Mouse (Mus musculus) embryonic facial prominence, embryonic 11.5 days (tissue): ENCODE data around the gene Wfikkn2. TPM values are rescaled to one million over a fixed set of nuclear protein-coding genes. Genes with fewer than 3 reads are reported as not detected.

Experiments used
- ATAC-seq: fragments of 200-750 bp; cut with Nextera tagmentation; replicated peaks from 2 replicates; pipeline ENCODE4 v1.8.0; 2017; ENCODE audit warnings: low read depth; ENCODE audit not compliant: insufficient number of reproducible peaks, low FRiP score, low TSS enrichment
- DNase-seq: peaks from one replicate; pipeline ENCODE4 v3.0.0-alpha.2; 2015; ENCODE audit warnings: low spot score
- H3K27ac ChIP-seq: fragments of 300-500 bp; sonication (generic); replicated peaks from 2 replicates; pipeline ENCODE4 v1.5.1; 2014; ENCODE audit warnings: mild to moderate bottlenecking, low read depth, low read length, control low read depth
- H3K27me3 ChIP-seq: fragments of 300-500 bp; sonication (generic); 2 replicates; pipeline ENCODE4 v1.6.1; 2014; ENCODE audit warnings: mild to moderate bottlenecking, low read length, moderate library complexity, mixed read lengths; ENCODE audit not compliant: control insufficient read depth, insufficient read depth
- H3K36me3 ChIP-seq: fragments of 300-500 bp; sonication (generic); replicated peaks from 2 replicates; pipeline ENCODE4 v1.6.1; 2014; ENCODE audit warnings: low read depth, mild to moderate bottlenecking, low read length, moderate library complexity, mixed read lengths; ENCODE audit not compliant: control insufficient read depth, insufficient read depth
- H3K4me1 ChIP-seq: fragments of 300-500 bp; sonication (generic); 2 replicates; pipeline ENCODE4 v1.6.1; 2014; ENCODE audit warnings: low read length, mixed read lengths; ENCODE audit not compliant: control insufficient read depth, insufficient read depth
- H3K4me2 ChIP-seq: fragments of 300-500 bp; sonication (generic); 2 replicates; pipeline ENCODE4 v1.6.1; 2014; ENCODE audit warnings: low read depth, mild to moderate bottlenecking, control low read depth, low read length, moderate library complexity
- H3K4me3 ChIP-seq: fragments of 300-500 bp; sonication (generic); 2 replicates; pipeline ENCODE4 v1.5.1; 2014; ENCODE audit warnings: low read depth, low read length, control low read depth
- H3K9ac ChIP-seq: fragments of 300-500 bp; sonication (generic); replicated peaks from 2 replicates; pipeline ENCODE4 v1.6.1; 2014; ENCODE audit warnings: mild to moderate bottlenecking, control low read depth, low read length
- H3K9me3 ChIP-seq: fragments of 300-500 bp; sonication (generic); replicated peaks from 2 replicates; pipeline ENCODE4 v1.6.1; 2016; ENCODE audit warnings: mild to moderate bottlenecking, low read length, inconsistent platforms, mixed read lengths; ENCODE audit not compliant: control insufficient read depth
- WGBS: fragments of 180-500 bp; shearing (Covaris S2); extraction: QIAGEN DNeasy Blood & Tissue Kit; methylation state at CpG from one replicate; pipeline ENCODE4 v1.1.7; 2014; 5-methylcytosine and 5-hydroxymethylcytosine counted together
- polyA plus RNA-seq: library from polyadenylated mRNA; unstranded; fragments of >200 nt; fragmentation: Nextera tagmentation; extraction: Ambion mirVana; gene quantifications from 2 replicates; pipeline ENCODE4 v1.2.1, GENCODE M21; 2014

The Wfikkn2 gene
- polyA plus RNA-seq, 1 experiment from 2014 or later = 4.2 TPM

DNA sequence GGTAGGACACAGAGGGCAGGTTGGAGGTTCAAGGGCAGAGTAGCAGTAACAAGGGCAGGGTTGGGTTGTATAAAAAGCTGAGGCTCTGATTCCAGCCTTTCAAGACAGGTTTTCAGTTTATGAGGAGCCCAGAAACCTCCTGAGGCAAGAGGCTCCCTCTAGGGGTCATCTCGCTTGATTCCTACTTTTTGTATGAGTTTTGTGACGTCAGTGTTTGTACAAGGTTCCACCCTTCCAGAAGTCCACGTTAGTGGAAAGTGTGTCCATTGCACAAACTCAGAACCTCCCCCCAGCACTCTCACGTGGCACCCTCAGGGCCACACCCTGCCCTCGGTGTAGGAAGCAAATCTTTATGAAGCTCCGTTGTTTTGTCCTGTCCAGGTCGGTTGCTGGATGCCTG lies 19.8 kb downstream of the Wfikkn2 start:
- Histone ChIP-seq H3K4me2 (no peak overlapping the region), H3K4me1 (no peaks in the 10 kb centered on the region; the same call in 1 of the 2 replicates), H3K4me3 (no peak overlapping the region), H3K36me3 (no peaks in the 10 kb centered on the region), H3K27me3 (no peaks in the 10 kb centered on the region), H3K9me3 (no peaks in the 10 kb centered on the region), H3K9ac (no peak overlapping the region), H3K27ac (no peak overlapping the region)
- 38% methylated on average over 7 of the region's 7 CpGs for WGBS
- DNase-seq (peak; percentile 72), ATAC-seq (no peak)

- DNase-seq = no peak
- WGBS = 85% methylated on average over 9 of the region's 9 CpGs
- Histone ChIP-seq H3K36me3 (no peaks in the 10 kb centered on the region), H3K4me3 (no peak overlapping the region), H3K4me1 (no peaks in the 10 kb centered on the region; the same call in 1 of the 2 replicates), H3K27ac (no peak overlapping the region), H3K9me3 (no peaks in the 10 kb centered on the region), H3K4me2 (no peak overlapping the region), H3K27me3 (no peaks in the 10 kb centered on the region), H3K9ac (no peak overlapping the region)
- ATAC-seq = no peak
These were observed 22.3 kb downstream of the Wfikkn2 start for GRCm38 (mm10) chr11:94223531-94223930.

DNA sequence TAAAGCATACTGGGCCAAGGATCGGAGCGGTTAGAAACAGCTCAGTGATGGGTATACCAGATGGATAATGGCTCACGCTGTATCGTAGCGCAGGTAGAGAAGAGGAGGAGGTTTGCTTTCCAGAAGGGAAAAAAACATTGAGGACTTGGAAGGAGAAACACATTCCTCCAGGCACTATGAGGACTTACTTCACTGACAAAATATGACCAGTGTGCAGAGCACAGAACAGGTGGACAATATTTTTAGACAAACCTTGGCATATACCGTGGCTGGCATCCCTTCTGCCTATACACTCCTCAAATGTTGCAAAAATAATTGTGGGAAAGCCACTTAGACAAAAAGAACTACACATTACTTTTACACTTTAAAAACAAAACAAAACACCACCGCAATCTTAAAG lies 24.5 kb downstream of the Wfikkn2 start:
- DNase-seq = no peak
- WGBS = 92% methylated on average over 7 of the region's 7 CpGs
- no peak for ATAC-seq

DNA sequence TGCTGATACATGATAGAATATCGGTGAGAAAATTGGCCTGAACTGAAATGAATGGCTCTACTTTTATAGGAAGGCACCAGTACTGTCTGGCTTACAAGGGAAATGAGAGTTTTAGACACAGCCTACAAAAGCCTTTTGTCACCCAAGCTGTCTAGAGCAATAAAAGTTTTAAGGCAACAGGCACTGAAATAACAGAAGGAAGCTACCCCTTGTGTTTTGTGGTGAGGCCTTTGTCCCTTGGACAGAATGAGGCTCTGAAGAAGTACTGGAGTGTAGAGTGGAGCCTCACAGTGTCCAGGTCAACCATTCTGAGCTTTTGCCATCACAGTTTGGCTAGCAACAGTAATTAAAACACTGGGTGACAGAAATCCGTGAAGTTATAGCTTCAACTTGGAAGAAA lies 29.6 kb downstream of the Wfikkn2 start:
- no peak for DNase-seq

More for the DNA sequence above, 24.5 kb downstream of the Wfikkn2 start:
- H3K9me3 ChIP-seq = no peaks in the 10 kb centered on the region
- H3K27ac ChIP-seq = no peak overlapping the region
- H3K4me3 ChIP-seq = no peak overlapping the region
- H3K36me3 ChIP-seq = no peaks in the 10 kb centered on the region
- no peaks in the 10 kb centered on the region for H3K27me3 ChIP-seq
- no peak overlapping the region for H3K9ac ChIP-seq
- H3K4me2 ChIP-seq = no peak overlapping the region
- H3K4me1 ChIP-seq = no peaks in the 10 kb centered on the region

GRCm38 (mm10) chr11:94215581-94215980 lies 30.2 kb downstream of the Wfikkn2 start:
- WGBS = 89% methylated on average over 3 of the region's 3 CpGs
- H3K36me3 ChIP-seq = peaks cover 7% of the 10 kb centered on the region
- no peak overlapping the region for H3K27ac ChIP-seq
- H3K27me3 ChIP-seq = no peaks in the 10 kb centered on the region
- ATAC-seq (no peak), DNase-seq (no peak)
- no peak overlapping the region for H3K4me3 ChIP-seq
- H3K9ac ChIP-seq = no peak overlapping the region
- H3K9me3 ChIP-seq = no peaks in the 10 kb centered on the region
- no peak overlapping the region for H3K4me2 ChIP-seq
- H3K4me1 ChIP-seq = peaks cover 6% of the 10 kb centered on the region; the same call in 1 of the 2 replicates

More for the DNA sequence above, 29.6 kb downstream of the Wfikkn2 start:
- Histone ChIP-seq H3K36me3 (peaks cover 7% of the 10 kb centered on the region), H3K9me3 (no peaks in the 10 kb centered on the region), H3K4me3 (no peak overlapping the region), H3K9ac (no peak overlapping the region), H3K4me2 (no peak overlapping the region), H3K27me3 (no peaks in the 10 kb centered on the region), H3K4me1 (peaks cover 6% of the 10 kb centered on the region; the same call in 1 of the 2 replicates), H3K27ac (no peak overlapping the region)
- WGBS = 58% methylated on average over 2 of the region's 2 CpGs
- no peak for ATAC-seq

DNA sequence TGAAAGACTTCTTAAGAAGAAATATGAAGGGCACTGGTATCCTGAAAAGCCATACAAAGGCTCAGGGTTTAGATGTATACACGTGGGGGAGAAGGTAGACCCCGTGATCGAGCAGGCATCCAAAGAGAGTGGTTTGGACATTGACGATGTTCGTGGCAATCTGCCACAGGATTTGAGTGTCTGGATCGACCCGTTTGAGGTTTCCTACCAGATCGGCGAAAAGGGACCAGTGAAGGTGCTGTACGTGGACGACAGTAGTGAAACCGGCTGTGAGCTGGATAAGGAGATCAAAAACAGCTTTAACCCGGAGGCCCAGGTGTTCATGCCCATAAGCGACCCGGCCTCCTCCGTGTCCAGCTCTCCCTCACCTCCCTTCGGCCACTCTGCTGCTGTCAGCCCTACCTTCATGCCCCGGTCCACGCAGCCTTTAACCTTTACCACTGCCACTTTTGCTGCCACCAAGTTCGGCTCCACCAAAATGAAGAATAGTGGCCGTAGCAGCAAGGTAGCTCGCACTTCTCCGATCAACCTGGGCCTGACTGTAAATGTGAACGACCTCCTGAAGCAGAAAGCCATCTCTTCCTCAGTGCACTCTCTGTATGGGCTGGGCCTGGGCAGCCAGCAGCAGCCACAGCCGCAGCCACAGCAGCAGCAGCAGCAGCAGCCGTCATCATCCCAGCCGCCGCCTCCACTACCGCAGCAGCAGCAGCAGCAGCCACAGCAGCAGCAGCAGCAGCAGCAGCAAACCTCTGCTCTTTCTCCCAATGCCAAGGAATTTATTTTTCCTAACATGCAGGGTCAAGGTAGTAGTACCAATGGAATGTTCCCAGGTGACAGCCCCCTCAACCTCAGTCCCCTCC lies 31.8 kb downstream of the Wfikkn2 start:
- H3K9me3 ChIP-seq = no peaks in the 10 kb centered on the region
- DNase-seq (no peak), ATAC-seq (no peak)
- H3K27ac ChIP-seq = no peak overlapping the region
- H3K36me3 ChIP-seq = peaks cover 7% of the 10 kb centered on the region
- no peak overlapping the region; the same call in 1 of the 2 replicates for H3K4me3 ChIP-seq
- H3K27me3 ChIP-seq = no peaks in the 10 kb centered on the region
- WGBS = 85% methylated on average over 29 of the region's 29 CpGs
- peaks cover 6% of the 10 kb centered on the region; the same call in 1 of the 2 replicates for H3K4me1 ChIP-seq
- no peak overlapping the region; the same call in 1 of the 2 replicates for H3K4me2 ChIP-seq
- no peak overlapping the region for H3K9ac ChIP-seq

DNA sequence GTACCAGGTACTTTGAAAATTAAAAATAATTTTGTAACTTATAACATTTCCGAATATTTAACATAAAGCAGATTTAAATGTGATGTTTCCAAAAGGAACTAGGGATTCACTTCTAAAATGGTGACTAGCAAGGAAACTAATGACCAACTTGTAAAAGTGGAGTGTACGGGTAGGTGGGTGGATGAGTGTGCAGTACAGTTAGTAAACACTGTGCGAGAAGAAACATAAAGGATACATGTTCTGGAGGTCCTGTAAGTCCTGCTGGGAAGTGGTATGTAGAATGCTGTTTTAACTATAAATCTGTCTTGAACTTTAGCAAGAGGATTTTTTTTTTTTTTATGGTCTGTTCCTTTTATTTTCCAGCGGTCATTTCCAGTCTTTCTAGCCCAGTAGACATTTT lies 32.8 kb downstream of the Wfikkn2 start:
- no peak for DNase-seq
- 80% methylated on average over 4 of the region's 4 CpGs for WGBS
- Histone ChIP-seq H3K4me3 (peak overlapping the region; percentile 96), H3K9me3 (no peaks in the 10 kb centered on the region), H3K4me2 (peak overlapping the region; percentile 21), H3K9ac (no peak overlapping the region), H3K27me3 (no peaks in the 10 kb centered on the region), H3K27ac (no peak overlapping the region), H3K4me1 (peaks cover 6% of the 10 kb centered on the region; the same call in 1 of the 2 replicates), H3K36me3 (peaks cover 7% of the 10 kb centered on the region)
- no peak for ATAC-seq

GRCm38 (mm10) chr11:94212489-94212836 lies 33.3 kb downstream of the Wfikkn2 start:
- Histone ChIP-seq H3K27me3 (no peaks in the 10 kb centered on the region), H3K27ac (peak overlapping the region; percentile 98), H3K9me3 (no peaks in the 10 kb centered on the region), H3K9ac (peak overlapping the region; percentile 71), H3K4me2 (peak overlapping the region; percentile 63), H3K4me3 (peak overlapping the region; percentile 96), H3K4me1 (peaks cover 6% of the 10 kb centered on the region; the same call in 1 of the 2 replicates), H3K36me3 (peaks cover 7% of the 10 kb centered on the region)
- ATAC-seq (no peak), DNase-seq (peak; percentile 22)
- under 1% methylated on average over 7 of the region's 7 CpGs for WGBS
